Mouse (Mus musculus): ENCODE measurements around the gene Bhmt2.

- TF ChIP-seq CTCF (IDR thresholded peaks at IDR 0.05; ENCODE audit: low read depth, low read length) (no peak), POLR2A (IDR thresholded peaks at IDR 0.05; ENCODE audit: borderline replicate concordance, low read depth, low read length) (no peak)
Measured at GRCm38 (mm10) chr13:93636561-93636960, 37.5 kb downstream of the Bhmt2 start.
